Mouse (Mus musculus): Measurements from ENCODE around the gene Tprg.

Gene Tprg

DNA sequence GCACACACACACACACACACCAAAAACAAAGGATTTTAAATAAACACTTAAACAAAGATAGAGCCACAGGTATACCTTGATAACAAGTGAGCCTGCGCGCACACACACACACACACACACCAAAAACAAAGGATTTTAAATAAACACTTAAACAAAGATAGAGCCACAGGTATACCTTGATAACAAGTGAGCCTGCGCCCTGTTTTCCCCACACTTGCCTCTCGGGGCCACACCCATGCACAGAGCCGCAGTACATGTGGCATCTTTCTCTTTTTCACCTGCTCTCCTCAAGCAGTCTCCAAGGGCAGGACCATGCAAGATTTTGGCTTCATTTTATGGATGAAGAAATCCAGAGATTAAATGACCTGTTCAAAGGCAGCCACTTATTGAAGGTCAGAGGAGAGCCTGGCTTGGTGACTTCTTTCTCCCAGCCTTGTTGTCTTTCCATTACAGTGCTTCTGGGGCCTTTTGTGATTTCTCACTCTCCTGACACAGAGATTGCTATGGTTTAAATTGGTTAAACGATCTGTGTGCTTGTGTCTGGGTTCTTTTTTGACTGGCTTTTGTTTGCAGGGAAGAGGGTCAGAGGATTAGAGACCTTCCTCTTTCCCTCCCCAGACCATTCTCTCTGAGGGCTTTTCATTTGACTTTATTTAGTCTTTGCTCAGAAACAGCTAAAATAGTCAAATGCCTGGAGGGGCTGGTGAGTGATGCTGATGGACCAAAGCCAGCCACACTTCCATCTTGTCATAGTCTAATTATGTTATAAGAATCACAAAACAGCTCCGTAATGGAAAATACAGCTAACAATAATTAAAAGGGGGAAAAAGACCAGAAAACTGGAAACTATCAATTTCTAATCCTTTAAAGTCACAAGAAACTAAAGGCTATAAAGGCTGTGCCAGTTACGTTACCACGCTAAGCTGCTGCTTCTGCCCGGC, 46.9 kb downstream of the Tprg start:
- no peak for DNase-seq (ENCODE audit: low read depth, low spot score)

DNA sequence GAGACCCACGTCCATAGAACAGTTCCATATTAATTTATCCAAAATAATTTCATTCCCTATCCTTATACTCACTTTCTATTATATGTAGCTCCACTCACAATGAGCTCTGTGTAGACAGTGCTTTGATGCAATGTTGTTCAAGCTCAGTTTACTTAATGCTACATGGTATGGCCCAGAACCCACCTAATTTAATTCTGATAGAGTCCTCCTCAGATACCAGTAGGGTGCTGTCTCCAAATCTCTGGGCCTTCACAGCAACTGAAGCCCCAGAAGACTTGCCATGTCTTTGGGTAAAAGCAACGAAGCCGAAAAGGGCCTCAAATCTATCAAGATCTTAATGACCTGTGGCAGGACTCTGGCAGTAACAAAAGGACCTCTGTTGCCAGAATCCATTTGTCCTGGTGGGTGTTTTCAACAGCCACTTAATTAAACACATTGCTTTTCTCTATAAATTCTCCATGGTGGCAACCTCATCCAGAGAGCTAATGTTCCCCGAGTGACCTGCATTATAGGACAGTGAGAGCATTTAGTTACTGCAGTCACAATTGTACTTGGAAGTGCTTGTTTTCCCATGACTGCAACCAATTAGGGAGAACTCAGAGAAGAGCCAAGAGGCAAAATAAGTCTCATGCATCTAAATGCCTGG, 48.6 kb downstream of the Tprg start:
- no peak for DNase-seq (ENCODE audit: low read depth, low spot score)

DNA sequence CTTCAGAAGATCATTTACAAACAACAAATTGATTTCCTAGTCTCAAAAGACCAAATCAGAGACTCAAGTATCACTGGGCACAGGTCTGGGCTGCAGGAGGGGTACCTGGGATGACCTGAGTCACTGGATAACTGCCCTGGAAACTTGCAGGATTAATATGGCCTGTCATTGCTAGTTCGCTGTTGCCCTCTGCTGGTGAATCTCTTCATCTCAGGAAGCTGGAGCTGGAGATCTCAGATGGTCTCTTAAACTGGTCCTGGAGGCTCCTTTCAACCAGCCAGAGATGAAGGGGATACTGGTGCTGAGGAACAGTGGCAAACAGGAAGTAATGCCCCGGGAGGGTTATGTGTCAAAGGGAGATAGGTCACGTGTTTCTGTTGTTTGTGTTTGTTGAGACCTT, 63.0 kb downstream of the Tprg start:
- DNase-seq (ENCODE audit: low read depth, low spot score), result peak; percentile 63

DNA sequence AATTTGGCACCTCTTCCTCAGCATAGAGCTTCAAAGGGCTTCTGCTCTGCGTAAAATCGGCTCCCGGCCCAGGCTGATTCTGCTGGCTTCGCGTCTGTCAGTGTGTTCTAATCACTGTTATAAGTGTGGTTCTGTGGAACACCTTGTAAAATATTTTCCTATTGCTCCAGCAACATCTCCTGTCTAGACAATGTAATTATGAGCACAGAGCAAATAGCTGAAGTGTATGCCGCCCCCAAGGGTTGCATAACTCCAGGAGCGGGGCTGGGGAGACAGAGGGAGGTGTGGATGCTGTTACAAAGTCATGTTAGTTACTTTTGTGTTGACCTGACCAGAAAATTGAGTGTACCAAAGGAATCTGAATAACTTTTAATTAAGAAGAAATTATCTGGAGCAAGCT, 81.2 kb downstream of the Tprg start:
- no peak for DNase-seq (ENCODE audit: low read depth, low spot score)

DNA sequence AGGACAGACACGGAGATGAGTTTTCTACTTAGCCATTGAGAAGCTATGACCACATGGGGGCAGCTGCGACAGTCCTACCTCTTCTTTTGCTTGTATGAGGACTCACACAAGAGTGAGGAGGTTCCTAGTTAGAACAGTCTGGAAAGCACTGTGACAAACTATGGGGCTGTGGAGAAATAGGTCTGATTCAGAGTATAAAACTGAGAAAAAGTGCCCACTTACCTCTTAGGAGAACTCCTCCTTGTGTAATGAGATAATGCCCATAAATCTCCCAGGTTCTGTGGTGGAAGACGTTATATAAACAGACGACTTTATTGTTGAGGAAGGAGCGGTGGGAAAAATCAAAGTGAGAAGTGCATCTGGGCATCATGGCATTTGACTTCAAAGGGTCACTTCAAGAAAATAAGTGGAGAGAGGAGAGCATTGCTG, 83.4 kb downstream of the Tprg start:
- DNase-seq (ENCODE audit: low read depth, low spot score), result no peak

DNA sequence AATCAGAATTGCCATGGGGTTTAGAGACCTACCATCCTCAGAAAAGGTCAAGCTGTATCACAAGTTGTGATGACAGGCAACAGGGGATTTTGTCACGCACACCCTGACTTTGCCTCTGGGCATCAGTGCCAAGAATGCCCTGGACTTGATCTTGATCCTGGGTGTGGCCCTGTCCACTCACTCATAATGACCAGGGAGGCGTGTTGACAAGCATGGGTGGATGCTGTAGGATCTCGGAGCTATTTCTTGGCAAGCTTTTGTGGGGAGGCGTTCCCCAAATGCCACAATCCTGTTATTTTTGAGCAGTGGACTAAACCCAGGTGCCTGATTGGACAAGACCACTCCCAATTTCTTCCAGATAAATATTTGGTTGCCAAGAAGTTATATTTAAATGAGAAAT, 87.5 kb downstream of the Tprg start:
- no peak for DNase-seq (ENCODE audit: low read depth, low spot score)

DNA sequence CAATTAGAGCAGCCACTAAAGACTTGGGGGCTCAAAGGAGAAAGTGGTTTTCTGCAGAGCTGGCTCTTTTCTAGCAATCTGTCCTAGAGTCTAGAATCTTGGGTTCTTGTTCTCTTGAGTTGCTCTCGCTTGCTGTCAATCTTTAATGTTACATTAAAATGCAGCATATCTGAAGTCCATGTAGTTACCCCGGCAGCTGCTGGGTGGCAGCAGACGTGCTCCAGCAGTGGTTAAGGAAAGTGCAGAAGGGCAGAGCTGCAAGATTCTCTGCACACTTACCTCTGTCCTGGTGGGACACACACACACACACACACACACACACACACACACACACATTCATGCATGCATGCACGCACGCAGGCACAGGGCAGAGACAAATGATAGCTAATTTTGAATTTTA, 88.2 kb downstream of the Tprg start:
- peak; percentile 1 for DNase-seq (ENCODE audit: low read depth, low spot score)

DNA sequence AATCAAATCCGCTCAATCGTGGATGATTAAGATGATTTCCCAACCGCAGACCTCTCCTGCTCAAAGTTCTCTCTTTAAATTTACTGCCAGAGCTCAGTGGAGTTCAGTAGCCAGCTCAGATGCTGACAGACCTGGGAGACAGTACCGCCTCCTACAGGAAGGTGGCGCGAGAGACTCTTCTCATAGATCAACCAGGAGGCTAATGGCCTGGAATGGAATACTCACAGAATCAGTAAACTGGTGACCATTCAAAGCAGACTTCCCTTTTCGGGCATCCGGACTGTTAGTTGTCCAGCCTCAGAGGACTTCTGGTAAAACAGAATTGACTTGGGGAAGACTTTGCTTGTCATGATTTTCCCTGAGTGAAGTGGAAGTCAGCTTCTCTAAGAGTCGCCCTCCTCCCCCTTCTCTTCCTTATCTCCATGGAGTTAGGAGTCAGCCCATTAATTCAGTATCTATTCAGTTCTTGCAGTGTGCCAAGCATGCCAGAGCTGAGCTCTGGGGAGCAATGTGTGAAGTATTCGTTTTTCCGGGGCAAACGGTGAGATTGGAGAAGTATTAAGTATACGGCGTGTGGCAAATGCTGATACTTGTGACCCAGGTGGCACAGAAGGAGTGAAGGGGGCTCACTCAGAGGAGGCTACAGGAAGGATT, 90.2 kb downstream of the Tprg start:
- peak; percentile 70 for DNase-seq (ENCODE audit: low read depth, low spot score)

DNA sequence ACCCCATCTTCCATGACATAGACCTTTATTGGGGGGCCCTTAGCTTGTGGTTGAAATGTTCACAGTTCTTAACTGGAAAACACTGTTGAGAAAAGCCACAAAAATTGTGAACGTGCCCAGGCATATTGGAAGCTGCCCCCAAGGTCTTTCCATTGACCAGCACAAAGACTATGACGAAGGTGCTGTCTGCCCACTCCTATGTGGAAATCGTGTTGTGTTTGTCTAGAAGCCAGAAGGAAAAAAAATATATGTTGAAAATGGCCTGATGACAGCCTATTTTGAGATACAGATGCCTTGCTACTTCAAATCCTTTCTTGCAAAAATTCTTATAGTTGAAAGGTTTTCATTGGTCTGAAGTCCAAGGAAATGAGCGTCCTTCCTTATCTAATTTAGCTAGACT, 91.1 kb downstream of the Tprg start:
- DNase-seq (ENCODE audit: low read depth, low spot score), result no peak

DNA sequence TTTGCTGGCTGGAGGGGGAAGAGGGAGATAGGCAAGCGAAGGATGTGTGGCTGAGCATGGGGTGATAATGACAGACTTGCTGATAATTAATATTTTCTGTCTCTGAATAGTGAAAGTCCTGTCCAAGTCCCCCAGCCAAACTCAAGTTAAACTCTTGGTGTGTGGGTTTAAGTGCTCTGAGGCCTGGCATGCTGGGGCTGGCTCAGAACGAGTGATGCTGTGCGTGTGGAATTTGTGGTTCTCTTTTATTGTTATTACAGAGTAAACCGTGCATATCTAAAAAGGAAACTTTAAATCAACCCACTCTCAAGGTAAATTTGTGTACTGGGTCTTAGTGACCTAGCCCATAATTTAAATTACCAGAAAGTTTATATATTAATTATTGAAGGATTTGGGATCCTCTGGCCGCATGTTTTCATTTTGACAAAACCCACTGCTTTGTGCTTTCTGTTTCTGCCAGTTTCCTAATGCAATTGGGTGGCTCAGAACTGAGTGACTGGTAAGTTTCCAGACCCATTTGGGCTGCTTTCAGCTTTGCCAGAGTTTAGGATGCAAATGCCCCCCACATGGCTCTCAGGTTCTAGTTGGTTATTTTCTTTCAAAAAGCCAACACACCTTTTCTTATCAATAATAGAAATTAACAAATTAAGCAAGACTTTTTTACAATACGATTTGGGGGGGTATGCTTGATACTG, 99.0 kb downstream of the Tprg start:
- no peak for DNase-seq (ENCODE audit: low read depth, low spot score)

DNA sequence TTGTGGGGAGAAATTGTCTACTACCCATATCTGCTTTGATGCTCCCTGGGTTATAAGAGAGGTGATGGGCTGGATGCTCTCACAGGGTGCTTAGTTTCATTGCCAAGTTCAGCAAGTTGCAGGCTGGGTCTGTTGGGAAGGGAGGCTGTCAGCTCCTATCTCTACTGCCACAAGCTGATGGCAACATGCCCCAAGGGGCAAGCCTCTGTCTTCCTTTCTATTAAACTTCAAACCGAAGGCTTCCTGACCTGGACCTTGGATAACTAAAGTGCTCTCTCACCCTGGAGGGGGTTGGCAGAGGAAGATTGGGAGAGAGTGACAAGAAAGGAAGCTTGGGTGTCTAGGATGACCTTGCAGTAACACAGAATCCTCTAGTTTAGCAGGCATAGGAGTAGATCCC, 108.1 kb downstream of the Tprg start:
- no peak for DNase-seq (ENCODE audit: low read depth, low spot score)

DNA sequence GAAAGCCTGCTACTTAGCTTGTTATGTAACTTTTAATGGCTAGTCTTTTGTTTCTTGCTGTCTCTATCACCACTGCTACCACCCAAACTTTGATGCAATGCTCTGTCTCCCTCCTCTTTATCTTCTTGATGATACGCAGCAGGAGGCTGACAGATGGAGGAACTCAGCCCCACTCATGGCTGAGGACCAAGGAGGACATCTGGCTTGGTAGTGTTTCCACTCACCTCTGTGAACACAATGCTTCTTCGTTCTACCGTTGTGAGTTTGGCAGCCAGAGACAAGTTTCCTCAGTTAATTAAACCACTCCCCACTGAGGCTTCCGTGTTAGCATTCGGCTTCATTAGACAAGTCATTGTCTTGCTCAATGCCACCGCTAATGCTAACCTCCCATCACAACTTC, 117.5 kb downstream of the Tprg start:
- no peak for DNase-seq (ENCODE audit: low read depth, low spot score)

DNA sequence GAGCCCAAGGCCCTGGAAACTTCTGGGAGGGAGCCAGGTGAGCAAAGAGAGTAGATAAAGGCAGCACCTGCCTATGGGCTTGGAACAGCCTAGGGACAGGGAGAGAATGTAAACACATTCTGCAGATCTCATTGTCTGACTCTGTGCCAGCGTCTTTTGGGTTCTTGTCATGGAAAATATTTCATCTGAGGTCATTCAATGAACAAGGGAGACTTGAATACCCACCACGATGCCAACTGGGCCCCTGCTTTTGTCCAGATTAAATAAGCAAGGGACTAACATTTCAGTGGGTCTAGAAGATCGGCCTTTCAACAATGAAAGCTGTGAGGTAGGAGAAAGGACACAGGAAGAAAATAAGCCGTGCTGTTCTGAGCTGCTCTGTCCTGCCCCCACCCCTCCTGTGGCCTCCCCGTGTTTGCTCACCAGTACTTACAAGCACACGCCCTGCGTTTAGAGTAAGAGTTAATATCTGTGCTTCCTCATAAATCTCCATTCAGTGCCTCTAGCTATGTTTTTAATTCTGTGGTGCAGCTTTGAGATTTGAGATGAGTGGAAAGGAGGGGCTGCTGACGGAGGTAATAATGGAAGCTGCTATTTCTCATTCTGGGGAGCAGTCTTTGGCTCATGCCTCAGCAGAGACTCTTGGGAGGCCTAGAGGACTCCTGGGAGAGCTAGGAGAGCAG, 120.7 kb downstream of the Tprg start:
- DNase-seq (ENCODE audit: low read depth, low spot score), result no peak

DNA sequence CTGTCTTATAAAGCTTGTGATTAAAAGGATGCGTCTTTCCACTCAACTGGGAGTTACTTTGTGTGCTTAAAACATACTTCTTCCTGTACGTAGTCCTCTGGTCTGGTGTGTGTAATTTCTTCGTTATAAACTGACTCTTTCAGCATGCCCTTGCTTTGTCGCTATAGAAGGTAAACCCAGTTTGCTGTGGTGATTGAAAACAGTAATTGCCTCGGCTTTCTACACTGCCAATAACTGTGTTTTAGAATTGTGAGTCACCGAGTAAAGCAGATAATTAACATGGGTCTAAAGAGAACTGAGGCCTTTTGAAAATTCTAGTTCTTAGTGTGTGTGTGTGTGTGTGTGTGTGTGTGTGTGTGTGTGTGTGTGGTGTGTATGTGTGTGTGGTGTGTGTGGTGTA, 121.4 kb downstream of the Tprg start:
- no peak for DNase-seq (ENCODE audit: low read depth, low spot score)

DNA sequence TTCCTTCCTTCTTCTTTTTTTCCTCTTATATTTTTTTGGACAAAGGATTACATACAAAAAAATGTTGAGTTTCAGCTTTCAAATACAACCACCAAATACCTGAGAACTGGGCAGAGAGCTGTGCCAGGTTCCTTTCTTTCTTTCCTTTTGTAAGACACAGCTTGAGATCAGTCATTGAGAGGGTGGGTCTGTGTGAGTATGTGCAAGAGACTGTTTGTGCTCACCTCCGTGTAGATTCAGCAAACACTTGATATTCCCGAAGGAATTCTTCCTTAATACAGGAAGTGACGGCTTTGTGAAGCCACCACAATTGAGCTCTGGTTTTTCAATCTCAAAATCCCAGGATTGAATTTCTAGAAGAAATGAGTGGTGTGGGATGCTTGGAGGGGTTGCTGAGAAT, 124.7 kb downstream of the Tprg start:
- DNase-seq (ENCODE audit: low read depth, low spot score), result no peak

DNA sequence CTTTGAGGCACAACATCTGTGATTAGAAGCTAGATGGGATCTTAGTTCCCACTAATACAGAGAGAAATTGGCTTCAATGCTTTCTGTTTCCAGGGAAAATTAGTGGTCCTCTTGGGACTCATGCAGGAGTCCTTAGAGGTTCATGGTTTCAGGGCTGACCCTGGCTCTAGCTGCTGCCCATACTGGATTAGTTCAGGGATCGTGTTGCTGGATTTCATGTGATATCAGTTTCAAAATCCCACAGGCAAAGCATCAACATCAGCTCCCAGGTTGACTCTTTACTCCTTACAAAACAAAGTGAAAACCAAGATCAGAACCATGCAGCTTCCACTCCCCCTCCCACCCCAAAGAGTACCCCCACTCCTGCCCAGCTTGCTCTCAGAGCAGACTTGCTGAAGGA, 127.3 kb downstream of the Tprg start:
- DNase-seq (ENCODE audit: low read depth, low spot score), result no peak

DNA sequence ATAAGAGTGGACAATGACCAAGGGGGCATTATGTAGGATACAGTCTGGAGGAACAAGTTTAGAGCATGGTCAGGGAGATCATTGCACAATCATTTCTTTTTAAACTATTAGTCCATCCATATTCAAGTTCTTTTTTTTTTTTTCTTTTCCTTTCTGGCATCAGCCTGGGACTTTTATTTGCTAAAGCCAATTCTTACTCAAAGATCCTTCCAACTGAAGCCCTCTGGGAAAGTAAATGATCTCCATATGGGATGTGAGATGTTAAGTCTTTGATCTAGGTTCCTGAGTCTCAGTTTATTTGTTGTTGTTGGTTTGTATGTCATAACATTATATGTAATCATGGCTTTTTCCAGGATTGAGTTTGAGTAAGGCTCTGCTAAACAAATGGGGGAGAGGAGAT, 128.6 kb downstream of the Tprg start:
- no peak for DNase-seq (ENCODE audit: low read depth, low spot score)

DNA sequence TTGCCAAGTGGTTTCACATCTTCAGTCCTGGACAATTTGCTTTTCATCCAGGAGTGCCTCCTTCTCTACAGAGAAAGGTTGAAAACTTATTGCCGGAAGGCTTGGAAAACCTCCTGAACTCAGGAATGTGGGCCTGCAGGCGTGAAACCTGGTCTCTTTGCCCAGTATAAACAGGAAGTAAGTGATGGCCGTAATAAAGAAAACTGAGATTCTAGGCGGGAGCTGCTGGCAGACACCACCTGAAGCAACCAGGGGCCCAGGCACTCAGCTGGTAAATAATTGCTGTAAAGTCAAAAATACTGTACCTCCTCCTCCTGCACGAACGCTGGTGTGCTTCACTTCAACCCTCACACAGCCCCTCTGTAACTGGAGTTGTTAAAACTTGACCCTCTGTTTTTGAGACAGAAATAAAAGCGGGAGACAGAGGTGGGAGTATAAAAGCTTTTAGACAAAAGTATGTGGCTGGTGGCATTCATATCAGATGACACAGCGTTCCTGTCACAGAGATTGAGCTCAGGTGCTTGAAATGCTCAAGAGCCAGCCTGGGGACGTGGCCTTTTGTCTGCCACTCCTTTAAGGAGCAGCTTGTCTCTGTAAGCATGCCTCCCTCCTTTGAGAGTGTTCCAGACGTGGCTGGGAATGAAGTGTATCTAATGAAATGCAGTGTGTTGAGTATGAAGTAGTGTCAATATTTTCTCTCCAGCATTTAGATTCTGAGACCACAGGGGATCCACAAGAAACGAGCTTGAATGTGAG, 131.4 kb downstream of the Tprg start:
- no peak for DNase-seq (ENCODE audit: low read depth, low spot score)

DNA sequence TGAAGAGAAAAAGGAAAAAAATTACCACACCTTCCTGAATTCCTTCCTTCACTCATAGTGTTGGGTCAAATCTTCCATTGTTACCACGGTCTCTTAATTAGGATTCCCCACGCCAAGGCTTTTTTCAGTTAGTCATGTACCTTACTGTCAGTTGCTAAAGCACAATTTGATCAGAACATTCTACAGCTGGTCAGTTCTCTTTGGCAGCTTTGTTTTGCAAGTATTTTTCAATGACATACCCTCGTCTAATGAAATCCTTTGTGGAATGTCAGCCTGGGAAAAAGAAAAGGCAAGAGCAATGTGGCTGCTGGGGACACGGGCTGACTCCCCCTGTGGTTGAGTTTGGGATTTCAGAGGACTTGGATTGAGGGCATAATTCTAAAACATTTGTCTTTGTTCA, 136.4 kb downstream of the Tprg start:
- no peak for DNase-seq (ENCODE audit: low read depth, low spot score)

DNA sequence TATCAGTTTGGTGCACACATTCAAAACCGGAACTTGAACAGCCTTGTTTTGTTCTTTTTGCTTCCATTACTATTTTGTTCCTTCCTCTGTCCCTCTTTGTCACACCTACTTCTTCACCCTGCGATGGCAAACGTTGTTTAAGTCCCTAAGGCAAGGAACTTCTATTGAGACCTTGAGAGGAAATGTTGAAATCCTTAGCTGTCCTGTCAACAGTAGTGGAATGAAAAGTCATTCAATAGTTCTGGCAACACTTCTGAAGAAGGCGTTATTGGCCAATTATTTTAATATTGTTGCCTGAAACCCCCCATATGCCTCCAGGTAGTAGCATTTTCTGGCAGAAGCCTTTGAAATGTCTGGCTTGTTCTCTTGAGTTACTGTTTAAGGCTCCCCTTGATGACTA, 137.4 kb downstream of the Tprg start:
- peak; percentile 3 for DNase-seq (ENCODE audit: low read depth, low spot score)

DNA sequence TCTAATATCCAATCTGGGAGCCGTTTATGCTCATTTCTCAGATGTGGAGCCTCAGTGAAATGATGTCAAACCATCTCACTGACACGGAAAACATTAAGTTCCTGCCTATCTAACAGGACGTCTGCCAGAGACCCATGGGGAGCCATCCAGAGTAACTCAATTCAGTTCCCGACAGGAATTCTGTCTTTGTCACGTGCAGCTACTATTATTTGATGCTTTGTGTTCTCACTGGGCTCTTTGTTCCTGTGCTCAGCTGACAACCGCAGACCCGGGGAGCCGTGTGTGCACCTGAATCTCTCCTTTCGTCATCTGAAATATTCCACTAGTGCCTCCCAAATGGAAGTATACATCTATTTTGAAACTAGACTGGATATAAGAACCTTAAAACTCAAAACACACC, 138.3 kb downstream of the Tprg start:
- no peak for DNase-seq (ENCODE audit: low read depth, low spot score)

Measured in CD4-positive, CD25-positive, alpha-beta regulatory T cell, adult 2 months (primary cell).